ENCODE assay signal across 8 mouse cellular contexts in the genomic region with DNA sequence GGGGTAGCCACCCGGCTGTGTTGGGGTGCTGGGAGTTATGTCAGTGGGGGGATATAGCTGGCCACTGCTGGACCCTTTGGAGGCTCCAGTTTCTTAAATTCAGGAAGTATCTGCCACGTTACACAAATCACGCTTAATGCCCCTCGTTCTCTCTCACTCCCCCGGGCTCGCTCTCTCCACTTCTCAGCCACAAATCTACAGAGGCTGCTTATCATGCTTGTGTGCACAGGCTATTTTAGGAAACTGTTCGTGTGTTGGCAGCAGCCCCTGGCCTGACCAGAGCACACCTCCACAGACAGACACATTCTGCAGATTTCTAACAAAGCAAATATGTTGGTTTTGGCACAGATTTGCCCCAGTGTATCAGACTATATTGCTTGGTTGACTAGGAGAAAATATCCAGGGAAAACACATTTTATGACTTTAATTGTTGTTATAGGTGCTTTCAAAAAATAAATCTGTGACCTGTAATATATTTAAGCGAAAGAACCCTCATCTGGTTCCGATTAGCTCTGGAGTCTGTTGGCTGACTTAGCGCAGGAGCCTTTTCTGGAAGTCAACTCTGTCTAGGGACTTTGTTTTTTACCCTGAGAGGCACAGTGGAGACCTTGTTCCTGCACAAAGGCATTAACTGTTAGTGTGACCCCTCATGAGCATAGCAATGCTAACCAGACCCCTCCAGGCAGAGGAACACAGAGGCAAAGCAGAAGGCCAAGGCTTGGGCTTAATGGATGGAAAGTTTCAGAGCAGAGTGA. TPM values are rescaled to one million over a fixed set of nuclear protein-coding genes. Genes with fewer than 3 reads are reported as not detected.
DNase-seq lines count a peak whose midpoint lies in the region; ATAC-seq lines count a peak whose summit lies in the region.

No protein-coding gene starts in this region.

- peak overlapping the region; percentile 70 for H3K9ac ChIP-seq in heart, embryonic 14.5 days (ENCODE audit: low read length)
- no peak overlapping the region for H3K9ac ChIP-seq in forebrain, embryonic 16.5 days (replicated peaks; ENCODE audit: low read depth, low read length)

- no peaks in the 10 kb centered on the region for H3K27me3 ChIP-seq in heart, embryonic 14.5 days (ENCODE audit: control insufficient read depth, insufficient read depth, low read length)
- no peaks in the 10 kb centered on the region for H3K27me3 ChIP-seq in forebrain, embryonic 16.5 days (replicated peaks; ENCODE audit: control insufficient read depth, insufficient read depth, low read length)

- H3K36me3 ChIP-seq in heart, embryonic 14.5 days (ENCODE audit: control insufficient read depth, insufficient read depth, low read length): no peaks in the 10 kb centered on the region
- H3K36me3 ChIP-seq in forebrain, embryonic 16.5 days (ENCODE audit: control insufficient read depth, insufficient read depth): no peaks in the 10 kb centered on the region

- peak; percentile 48 for DNase-seq in kidney, adult 11 months
- DNase-seq in kidney, adult 18-20 months: no peak
- DNase-seq in cerebellum, adult 9-10 months: peak; percentile 55
- DNase-seq in lung, postnatal 36 days: peak; percentile 24
- no peak for DNase-seq in right cerebral cortex, adult 2 months (ENCODE audit: low spot score in 2 of 2)
- DNase-seq in adrenal gland, adult 8-10 months: no peak

- H3K4me1 ChIP-seq in heart, embryonic 14.5 days (ENCODE audit: control insufficient read depth in 2 of 2, insufficient read depth in 2 of 2, low read length in 2 of 2): peaks cover 24 to 30% of the 10 kb centered on the region in 2 experiments
- no peaks in the 10 kb centered on the region for H3K4me1 ChIP-seq in forebrain, embryonic 16.5 days (replicated peaks; ENCODE audit: control insufficient read depth, insufficient read depth, low read length)

- H3K9me3 ChIP-seq in heart, embryonic 14.5 days (ENCODE audit: control insufficient read depth, low read length): no peaks in the 10 kb centered on the region
- H3K9me3 ChIP-seq in forebrain, embryonic 16.5 days (ENCODE audit: control insufficient read depth, low read length): no peaks in the 10 kb centered on the region

- peak; percentile 82 for ATAC-seq in heart, embryonic 14.5 days (ENCODE audit: insufficient number of reproducible peaks, insufficient read depth, low FRiP score, low read depth)
- no peak for ATAC-seq in forebrain, embryonic 16.5 days

- H3K27ac ChIP-seq in heart, embryonic 14.5 days (replicated peaks in 1 of 2; ENCODE audit: control insufficient read depth in 1 of 2, insufficient read depth in 1 of 2, low read depth in 2 of 2, low read length in 2 of 2): peak overlapping the region; percentile 96 to 99
- H3K27ac ChIP-seq in forebrain, embryonic 16.5 days (ENCODE audit: low read length): no peak overlapping the region

- H3K4me3 ChIP-seq in heart, embryonic 14.5 days (ENCODE audit: control insufficient read depth in 1 of 2, insufficient read depth in 1 of 2, low read depth in 1 of 2, low read length in 2 of 2): no peak overlapping the region
- no peak overlapping the region for H3K4me3 ChIP-seq in forebrain, embryonic 16.5 days (replicated peaks; ENCODE audit: low read length)

- peak overlapping the region; percentile 58 for H3K4me2 ChIP-seq in heart, embryonic 14.5 days (ENCODE audit: low read length)
- H3K4me2 ChIP-seq in forebrain, embryonic 16.5 days (ENCODE audit: low read length): no peak overlapping the region

- WGBS in heart, embryonic 14.5 days: 6% methylated on average over 10 of the region's 10 CpGs
- 67% methylated on average over 10 of the region's 10 CpGs for WGBS in forebrain, embryonic 16.5 days

RNA-seq across cellular contexts. Expression of a gene that starts 51.2 kb away (rescaled TPM):
- 1.3 and 2.2 TPM in 2 replicates for polyA plus RNA-seq in heart, embryonic 14.5 days (2014; fragmentation: Nextera tagmentation; extraction: Ambion mirVana)
- not detected for total RNA-seq in adrenal gland, adult 8-10 months (2022)
- 0.58 TPM in 1 of 2 replicates, not detected in the other for polyA plus RNA-seq in forebrain, embryonic 16.5 days (2015; fragmentation: Nextera tagmentation; extraction: Ambion mirVana)

RNA-seq across cellular contexts. Expression of a gene that starts 53.3 kb away (rescaled TPM):
- 120 and 122 TPM in 2 replicates for polyA plus RNA-seq in heart, embryonic 14.5 days (2014; fragmentation: Nextera tagmentation; extraction: Ambion mirVana)
- total RNA-seq in adrenal gland, adult 8-10 months (2022): 10 to 100 TPM; 42.2 to 60.3 (median 49.1) TPM
- polyA plus RNA-seq in forebrain, embryonic 16.5 days (2015; fragmentation: Nextera tagmentation; extraction: Ambion mirVana): 136 and 141 TPM in 2 replicates

Comparison
In these comparisons a context has a peak if more than half of its experiments do, and no peak if none do; other contexts are left out.
1. DNase-seq: peak in kidney, adult 11 months (single experiment), cerebellum, adult 9-10 months (single experiment) and lung, postnatal 36 days (single experiment); none in kidney, adult 18-20 months (single experiment), right cerebral cortex, adult 2 months (0 of 2) and adrenal gland, adult 8-10 months (single experiment).